Mouse (Mus musculus): ENCODE results near the gene Zfp239. TPM values are rescaled to one million over a fixed set of nuclear protein-coding genes. Genes with fewer than 3 reads are reported as not detected.

Zfp239 gene
- 6.1 and 7.9 TPM in 2 replicates for polyA plus RNA-seq (2014; fragmentation: Nextera tagmentation; extraction: Ambion mirVana)

- Histone ChIP-seq H3K36me3 (ENCODE audit: control insufficient read depth, insufficient read depth, low read length) (no peaks in the 10 kb centered on the region), H3K27me3 (replicated peaks; ENCODE audit: control insufficient read depth, insufficient read depth, low read length) (no peaks in the 10 kb centered on the region), H3K9ac (ENCODE audit: low read depth, low read length) (peak within 1 kb of the TSS; percentile 75), H3K27ac (replicated peaks; ENCODE audit: low read depth, low read length) (no peak within 1 kb of the TSS), H3K4me1 (ENCODE audit: control insufficient read depth, insufficient read depth, low read length) (no peaks in the 10 kb centered on the region), H3K9me3 (ENCODE audit: control insufficient read depth, low read length) (no peaks in the 10 kb centered on the region), H3K4me3 (ENCODE audit: low read depth, low read length) (peak within 1 kb of the TSS; percentile 81), H3K4me2 (ENCODE audit: low read depth, low read length) (peak within 1 kb of the TSS; percentile 90)
- WGBS = 59% methylated on average over 6 of the region's 6 CpGs
- no peak for DNase-seq (ENCODE audit: low spot score)
- ATAC-seq (ENCODE audit: low read depth) = no peak
These were observed at the start of gene Zfp239 for GRCm38 (mm10) chr6:117861848-117862247. Gene Zfp239, plus strand, starts transcription at chr6:117862100.

DNA sequence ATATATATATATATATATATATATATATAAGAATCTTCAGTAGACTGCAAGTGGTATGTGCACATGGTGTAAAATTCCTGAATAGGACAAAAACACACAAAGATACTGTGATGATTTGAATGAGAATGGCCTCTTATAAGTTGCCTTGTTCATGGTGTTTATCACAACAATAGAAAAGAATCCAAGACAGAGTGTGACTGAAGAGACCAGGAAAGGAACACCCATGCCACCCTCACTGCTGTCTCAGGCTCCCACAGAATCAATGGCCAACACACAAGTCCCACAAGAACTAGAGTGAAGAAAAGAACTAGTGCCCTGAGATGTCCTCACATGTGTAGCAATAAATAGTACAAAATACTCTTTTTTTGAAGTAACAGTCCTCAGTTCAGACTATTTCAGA lies 47.2 kb upstream of the Zfp239 start:
- Histone ChIP-seq H3K36me3 (ENCODE audit: control insufficient read depth, insufficient read depth, low read length) (no peaks in the 10 kb centered on the region), H3K27me3 (replicated peaks; ENCODE audit: control insufficient read depth, insufficient read depth, low read length) (no peaks in the 10 kb centered on the region), H3K4me3 (ENCODE audit: low read depth, low read length) (no peak overlapping the region), H3K9me3 (ENCODE audit: control insufficient read depth, low read length) (no peaks in the 10 kb centered on the region), H3K4me2 (ENCODE audit: low read depth, low read length) (no peak overlapping the region), H3K27ac (replicated peaks; ENCODE audit: low read depth, low read length) (no peak overlapping the region), H3K9ac (ENCODE audit: low read depth, low read length) (no peak overlapping the region), H3K4me1 (ENCODE audit: control insufficient read depth, insufficient read depth, low read length) (no peaks in the 10 kb centered on the region; the same call in 1 of the 2 replicates)
- ATAC-seq (ENCODE audit: low read depth) (no peak), DNase-seq (ENCODE audit: low spot score) (no peak)

DNA sequence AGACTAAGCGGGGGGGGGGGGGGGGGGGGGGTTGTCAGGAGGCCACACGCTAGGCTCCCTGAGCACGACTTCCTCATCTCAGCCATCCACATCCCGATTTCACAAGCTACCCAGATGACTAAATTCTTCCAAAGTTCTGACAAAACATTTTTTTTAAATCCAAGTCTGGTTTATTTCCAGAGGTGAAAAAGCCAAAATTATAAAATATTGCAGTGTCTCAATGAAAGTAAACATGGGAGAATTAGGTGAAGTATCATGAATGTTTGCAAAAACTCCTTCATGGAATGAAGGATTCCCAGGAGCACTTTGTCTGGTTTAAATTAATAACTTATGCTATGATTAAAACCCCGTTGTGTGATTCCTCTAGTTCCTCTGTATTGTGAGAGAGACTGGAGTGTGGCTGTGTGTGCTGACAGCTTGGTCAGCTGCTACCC lies 44.8 kb upstream of the Zfp239 start:
- no peak overlapping the region for H3K27ac ChIP-seq (replicated peaks; ENCODE audit: low read depth, low read length)
- H3K27me3 ChIP-seq (replicated peaks; ENCODE audit: control insufficient read depth, insufficient read depth, low read length) = no peaks in the 10 kb centered on the region
- no peak overlapping the region for H3K4me2 ChIP-seq (ENCODE audit: low read depth, low read length)
- H3K9me3 ChIP-seq (ENCODE audit: control insufficient read depth, low read length) = no peaks in the 10 kb centered on the region
- DNase-seq (ENCODE audit: low spot score) (peak; percentile 40), ATAC-seq (ENCODE audit: low read depth) (no peak)
- H3K9ac ChIP-seq (ENCODE audit: low read depth, low read length) = no peak overlapping the region
- WGBS = 39% methylated on average over 3 of the region's 5 CpGs
- no peaks in the 10 kb centered on the region; the same call in 1 of the 2 replicates for H3K4me1 ChIP-seq (ENCODE audit: control insufficient read depth, insufficient read depth, low read length)
- H3K36me3 ChIP-seq (ENCODE audit: control insufficient read depth, insufficient read depth, low read length) = no peaks in the 10 kb centered on the region
- no peak overlapping the region for H3K4me3 ChIP-seq (ENCODE audit: low read depth, low read length)

GRCm38 (mm10) chr6:117820327-117820726 lies 41.6 kb upstream of the Zfp239 start:
- Histone ChIP-seq H3K9me3 (ENCODE audit: control insufficient read depth, low read length) (no peaks in the 10 kb centered on the region), H3K36me3 (ENCODE audit: control insufficient read depth, insufficient read depth, low read length) (no peaks in the 10 kb centered on the region), H3K9ac (ENCODE audit: low read depth, low read length) (no peak overlapping the region), H3K4me3 (ENCODE audit: low read depth, low read length) (no peak overlapping the region), H3K27me3 (replicated peaks; ENCODE audit: control insufficient read depth, insufficient read depth, low read length) (no peaks in the 10 kb centered on the region), H3K4me1 (ENCODE audit: control insufficient read depth, insufficient read depth, low read length) (no peaks in the 10 kb centered on the region; the same call in 1 of the 2 replicates), H3K27ac (replicated peaks; ENCODE audit: low read depth, low read length) (no peak overlapping the region), H3K4me2 (ENCODE audit: low read depth, low read length) (no peak overlapping the region)
- ATAC-seq (ENCODE audit: low read depth) (no peak), DNase-seq (ENCODE audit: low spot score) (no peak)
- WGBS = 81% methylated on average over 14 of the region's 14 CpGs

DNA sequence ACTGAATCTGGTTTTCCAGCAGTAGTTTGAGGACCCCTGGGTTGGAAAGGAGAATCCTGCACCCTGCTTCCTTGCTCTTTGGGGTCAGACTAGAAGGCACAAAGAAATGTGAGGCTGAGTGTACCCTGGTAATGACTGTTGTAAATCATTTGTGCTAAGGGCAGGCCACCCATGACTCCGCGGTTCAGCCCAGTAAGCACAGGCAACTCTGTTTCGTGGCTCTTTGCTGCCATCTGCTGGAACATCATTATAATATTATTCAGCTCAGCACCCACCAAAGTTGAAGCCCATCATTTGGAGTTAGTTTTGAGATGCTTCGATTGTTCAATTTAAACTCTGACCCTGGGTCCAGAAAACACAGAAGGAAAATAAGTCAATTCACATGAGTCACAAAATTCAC lies 36.5 kb upstream of the Zfp239 start:
- no peak overlapping the region for H3K4me3 ChIP-seq (ENCODE audit: low read depth, low read length)
- no peak overlapping the region for H3K9ac ChIP-seq (ENCODE audit: low read depth, low read length)
- no peaks in the 10 kb centered on the region for H3K9me3 ChIP-seq (ENCODE audit: control insufficient read depth, low read length)
- H3K27me3 ChIP-seq (replicated peaks; ENCODE audit: control insufficient read depth, insufficient read depth, low read length) = no peaks in the 10 kb centered on the region; the same call in 1 of the 2 replicates
- no peaks in the 10 kb centered on the region for H3K36me3 ChIP-seq (ENCODE audit: control insufficient read depth, insufficient read depth, low read length)
- H3K27ac ChIP-seq (replicated peaks; ENCODE audit: low read depth, low read length) = no peak overlapping the region
- H3K4me1 ChIP-seq (ENCODE audit: control insufficient read depth, insufficient read depth, low read length) = no peaks in the 10 kb centered on the region
- peak; percentile 79 for DNase-seq (ENCODE audit: low spot score)
- ATAC-seq (ENCODE audit: low read depth) = 0 out of 2 replicates have a peak, but pooled peaks have one; percentile 44
- no peak overlapping the region for H3K4me2 ChIP-seq (ENCODE audit: low read depth, low read length)
- 6% methylated on average over 4 of the region's 4 CpGs for WGBS

DNA sequence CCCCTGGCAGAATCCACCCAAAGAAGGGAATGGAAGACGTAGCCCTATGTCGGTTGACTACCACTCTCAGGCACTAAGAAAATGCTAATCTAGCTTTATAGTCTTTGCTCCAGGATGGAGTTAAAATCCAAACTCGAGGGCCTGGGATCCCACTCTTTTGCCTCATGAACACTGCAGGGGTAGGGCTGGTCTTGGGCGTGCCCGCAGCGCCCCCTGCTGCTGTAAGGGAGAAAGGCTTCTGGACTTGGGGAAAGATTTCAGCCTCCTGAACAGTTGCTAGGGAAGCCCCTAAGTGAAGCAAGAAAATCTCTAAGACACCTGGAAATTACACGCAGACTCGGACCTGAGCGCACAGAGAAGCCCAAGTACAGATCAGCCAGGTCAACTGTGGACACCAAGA lies 33.6 kb upstream of the Zfp239 start:
- Histone ChIP-seq H3K27ac (replicated peaks; ENCODE audit: low read depth, low read length) (no peak overlapping the region), H3K4me1 (ENCODE audit: control insufficient read depth, insufficient read depth, low read length) (no peaks in the 10 kb centered on the region), H3K4me3 (ENCODE audit: low read depth, low read length) (no peak overlapping the region), H3K9me3 (ENCODE audit: control insufficient read depth, low read length) (no peaks in the 10 kb centered on the region), H3K9ac (ENCODE audit: low read depth, low read length) (no peak overlapping the region), H3K27me3 (replicated peaks; ENCODE audit: control insufficient read depth, insufficient read depth, low read length) (no peaks in the 10 kb centered on the region; the same call in 1 of the 2 replicates), H3K4me2 (ENCODE audit: low read depth, low read length) (no peak overlapping the region), H3K36me3 (ENCODE audit: control insufficient read depth, insufficient read depth, low read length) (no peaks in the 10 kb centered on the region)
- DNase-seq (ENCODE audit: low spot score) = peak; percentile 73
- WGBS = 13% methylated on average over 9 of the region's 9 CpGs
- no peak for ATAC-seq (ENCODE audit: low read depth)

GRCm38 (mm10) chr6:117840686-117841510 lies 21.0 kb upstream of the Zfp239 start, which contains the start of gene Zfp637:
Gene Zfp637, plus strand, starts transcription at chr6:117841180.
- Histone ChIP-seq H3K27me3 (replicated peaks; ENCODE audit: control insufficient read depth, insufficient read depth, low read length) (no peaks in the 10 kb centered on the region), H3K4me2 (ENCODE audit: low read depth, low read length) (peak within 1 kb of the TSS; percentile 84), H3K27ac (replicated peaks; ENCODE audit: low read depth, low read length) (peak within 1 kb of the TSS; percentile 97), H3K4me1 (ENCODE audit: control insufficient read depth, insufficient read depth, low read length) (peaks cover 7% of the 10 kb centered on the region), H3K36me3 (ENCODE audit: control insufficient read depth, insufficient read depth, low read length) (peaks cover 29% of the 10 kb centered on the region), H3K9ac (ENCODE audit: low read depth, low read length) (peak within 1 kb of the TSS; percentile 99), H3K4me3 (ENCODE audit: low read depth, low read length) (peak within 1 kb of the TSS; percentile 97), H3K9me3 (ENCODE audit: control insufficient read depth, low read length) (no peaks in the 10 kb centered on the region)
- under 1% methylated on average over 52 of the region's 66 CpGs for WGBS
- DNase-seq (ENCODE audit: low spot score) (peak; percentile 98), ATAC-seq (ENCODE audit: low read depth) (peak; percentile 98)

DNA sequence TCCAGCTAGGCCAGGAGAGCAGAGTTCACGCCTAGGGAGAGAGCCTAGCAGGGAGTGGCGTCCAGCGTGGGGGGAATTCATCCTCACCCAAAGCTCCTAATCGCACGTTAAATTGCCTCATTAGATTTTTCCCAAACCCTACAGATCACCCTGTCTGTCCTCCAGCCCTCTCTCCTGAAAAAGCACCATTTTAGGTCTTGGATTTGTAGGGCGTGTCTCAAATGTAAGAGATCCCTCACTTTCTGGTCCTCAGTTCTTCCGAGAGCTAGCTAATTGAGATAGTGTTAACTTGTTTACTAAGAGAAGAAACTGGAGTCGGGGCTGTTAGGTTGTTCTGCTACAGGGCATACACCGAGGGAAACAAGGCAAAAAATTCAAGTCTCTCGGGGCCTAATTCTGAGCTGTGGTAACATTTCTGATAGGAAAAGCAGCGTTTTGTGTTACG lies 20.4 kb upstream of the Zfp239 start:
- H3K4me3 ChIP-seq (ENCODE audit: low read depth, low read length) = peak overlapping the region; percentile 97
- H3K27me3 ChIP-seq (replicated peaks; ENCODE audit: control insufficient read depth, insufficient read depth, low read length) = no peaks in the 10 kb centered on the region
- peak overlapping the region; percentile 84 for H3K4me2 ChIP-seq (ENCODE audit: low read depth, low read length)
- 0 out of 2 replicates have a peak, but pooled peaks have one; percentile 0 for ATAC-seq (ENCODE audit: low read depth)
- peak overlapping the region; percentile 97 for H3K27ac ChIP-seq (replicated peaks; ENCODE audit: low read depth, low read length)
- H3K36me3 ChIP-seq (ENCODE audit: control insufficient read depth, insufficient read depth, low read length) = peaks cover 36% of the 10 kb centered on the region
- DNase-seq (ENCODE audit: low spot score) = peak; percentile 29
- 5% methylated on average over 12 of the region's 12 CpGs for WGBS
- H3K9me3 ChIP-seq (ENCODE audit: control insufficient read depth, low read length) = no peaks in the 10 kb centered on the region
- H3K9ac ChIP-seq (ENCODE audit: low read depth, low read length) = peak overlapping the region; percentile 99
- H3K4me1 ChIP-seq (ENCODE audit: control insufficient read depth, insufficient read depth, low read length) = peaks cover 7% of the 10 kb centered on the region
